Mouse (Mus musculus): ENCODE data around the gene Chst13. TPM values are rescaled to one million over a fixed set of nuclear protein-coding genes. Genes with fewer than 3 reads are reported as not detected.
A peak's percentile ranks its signal among the peaks of the same experiment; 100 is the strongest.

The Chst13 gene
- polyA plus RNA-seq, 1 experiment from 2014 or later: 0.33 TPM

- no peaks in the 10 kb centered on the region for H3K9me3 ChIP-seq
- no peak overlapping the region for H3K9ac ChIP-seq
- 70% methylated on average over 4 of the region's 4 CpGs for WGBS
- no peak overlapping the region for H3K4me3 ChIP-seq
- H3K27ac ChIP-seq: no peak overlapping the region
- no peaks in the 10 kb centered on the region for H3K36me3 ChIP-seq
- no peaks in the 10 kb centered on the region for H3K4me1 ChIP-seq
- ATAC-seq (ENCODE audit: low FRiP score, low read depth): no peak
- no peaks in the 10 kb centered on the region for H3K27me3 ChIP-seq
- H3K4me2 ChIP-seq (replicated peaks): no peak overlapping the region
These were observed 22.2 kb upstream of the Chst13 start for GRCm38 (mm10) chr6:90347183-90347582.

DNA sequence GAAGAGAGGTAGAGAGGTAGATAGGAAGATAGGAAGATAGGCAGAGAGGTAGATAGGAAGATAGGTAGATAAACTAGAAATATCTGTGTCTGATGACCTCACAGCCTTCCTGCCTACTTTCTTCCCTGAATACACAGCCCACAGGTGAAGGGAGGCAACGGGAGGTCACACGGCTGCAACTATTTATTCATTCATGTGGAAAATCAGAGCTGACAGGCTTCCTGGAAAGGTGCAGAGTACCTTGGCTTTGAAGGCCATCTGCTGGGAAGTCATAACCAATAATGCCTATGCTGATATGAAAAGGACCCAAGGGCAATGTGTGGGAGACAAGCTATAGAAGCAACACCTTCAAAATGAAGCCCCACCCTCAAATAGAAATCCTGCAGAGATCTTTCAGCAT lies 17.4 kb upstream of the Chst13 start:
- 78% methylated on average over 2 of the region's 2 CpGs for WGBS
- ATAC-seq (ENCODE audit: low FRiP score, low read depth): no peak
- no peaks in the 10 kb centered on the region for H3K4me1 ChIP-seq
- no peak overlapping the region for H3K9ac ChIP-seq
- H3K4me3 ChIP-seq: no peak overlapping the region
- no peaks in the 10 kb centered on the region for H3K27me3 ChIP-seq
- no peak overlapping the region for H3K27ac ChIP-seq
- no peaks in the 10 kb centered on the region for H3K9me3 ChIP-seq
- no peak overlapping the region for H3K4me2 ChIP-seq (replicated peaks)
- H3K36me3 ChIP-seq: no peaks in the 10 kb centered on the region

DNA sequence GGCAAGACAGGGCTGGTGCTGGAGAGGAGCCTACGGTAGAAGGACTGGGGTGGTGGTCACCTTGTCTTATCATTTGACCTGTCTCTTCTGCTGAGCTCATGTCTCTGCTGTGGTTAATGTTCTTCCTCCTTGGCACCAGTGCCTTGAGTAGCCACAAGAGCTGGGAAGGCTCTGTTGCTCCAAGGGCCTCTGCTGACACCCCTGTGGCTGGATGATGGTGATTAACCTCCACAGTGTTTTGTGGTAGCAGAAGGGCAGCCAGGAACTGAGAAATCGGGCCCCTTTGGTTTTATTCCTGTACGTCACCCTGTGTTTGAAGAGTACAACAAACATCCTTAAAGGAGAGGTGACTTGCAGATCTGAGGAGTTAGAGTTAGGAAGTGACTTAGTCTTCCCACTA lies 9.3 kb upstream of the Chst13 start:
- Histone ChIP-seq H3K9ac (no peak overlapping the region), H3K27me3 (no peaks in the 10 kb centered on the region), H3K4me2 (replicated peaks) (no peak overlapping the region), H3K36me3 (no peaks in the 10 kb centered on the region), H3K9me3 (no peaks in the 10 kb centered on the region), H3K4me1 (no peaks in the 10 kb centered on the region), H3K27ac (no peak overlapping the region), H3K4me3 (no peak overlapping the region)
- 85% methylated on average over 3 of the region's 3 CpGs for WGBS
- ATAC-seq (ENCODE audit: low FRiP score, low read depth): no peak

- WGBS: 83% methylated on average over 7 of the region's 7 CpGs
- Histone ChIP-seq H3K9ac (no peak within 1 kb of the TSS), H3K4me1 (no peaks in the 10 kb centered on the region), H3K4me3 (no peak within 1 kb of the TSS), H3K4me2 (replicated peaks) (no peak within 1 kb of the TSS), H3K27ac (no peak within 1 kb of the TSS), H3K27me3 (no peaks in the 10 kb centered on the region; the same call in 1 of the 2 replicates), H3K36me3 (no peaks in the 10 kb centered on the region), H3K9me3 (no peaks in the 10 kb centered on the region)
- no peak for ATAC-seq (ENCODE audit: low FRiP score, low read depth)
These were observed 7.8 kb upstream of the Chst13 start, which contains the start of gene Uroc1 for GRCm38 (mm10) chr6:90332561-90333425. TSS of gene Uroc1 (plus strand) at chr6:90333284.

- Histone ChIP-seq H3K27me3 (peaks cover 15% of the 10 kb centered on the region), H3K27ac (no peak overlapping the region), H3K9me3 (no peaks in the 10 kb centered on the region), H3K4me2 (replicated peaks) (no peak overlapping the region), H3K36me3 (no peaks in the 10 kb centered on the region), H3K9ac (no peak overlapping the region), H3K4me3 (no peak overlapping the region), H3K4me1 (peaks cover 2% of the 10 kb centered on the region)
- WGBS: 25% methylated on average over 1 of the region's 1 CpGs
- ATAC-seq (ENCODE audit: low FRiP score, low read depth): no peak
These were observed 5.0 kb upstream of the Chst13 start for GRCm38 (mm10) chr6:90329953-90330352.

GRCm38 (mm10) chr6:90327670-90328069 lies 2.7 kb upstream of the Chst13 start:
- H3K27ac ChIP-seq: no peak overlapping the region
- no peak overlapping the region for H3K4me3 ChIP-seq
- H3K9me3 ChIP-seq: no peaks in the 10 kb centered on the region
- H3K4me2 ChIP-seq (replicated peaks): no peak overlapping the region
- ATAC-seq (ENCODE audit: low FRiP score, low read depth): no peak
- H3K9ac ChIP-seq: no peak overlapping the region
- H3K4me1 ChIP-seq: peaks cover 5% of the 10 kb centered on the region
- peaks cover 26% of the 10 kb centered on the region for H3K27me3 ChIP-seq
- no peaks in the 10 kb centered on the region for H3K36me3 ChIP-seq
- whole genome bisulfite sequencing: 23% methylated on average over 6 of the region's 6 CpGs

DNA sequence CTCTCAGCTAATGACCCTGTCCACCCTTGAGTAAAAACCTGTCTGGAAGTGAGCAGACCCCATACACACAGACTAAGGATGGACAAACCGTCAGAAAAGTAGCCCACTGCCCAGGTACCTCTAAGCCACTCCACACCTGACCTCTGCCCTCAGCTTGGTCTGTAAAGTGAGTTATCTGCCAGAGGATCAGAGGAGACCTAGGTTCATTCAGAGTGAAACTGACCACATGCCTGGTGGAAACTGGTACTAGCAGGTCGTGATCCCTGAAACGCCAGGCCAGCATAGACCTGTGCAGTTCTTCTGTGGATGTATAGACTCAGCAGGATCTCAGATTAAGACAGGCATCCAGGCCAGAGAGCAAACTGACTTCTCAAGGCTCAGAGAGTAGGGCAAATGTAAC lies 522 bp downstream of the Chst13 start:
- H3K36me3 ChIP-seq: no peaks in the 10 kb centered on the region
- H3K27ac ChIP-seq: no peak overlapping the region
- H3K4me3 ChIP-seq: no peak overlapping the region
- H3K27me3 ChIP-seq: peaks cover 26% of the 10 kb centered on the region
- peak overlapping the region; percentile 59; the same call in 1 of the 2 replicates for H3K4me2 ChIP-seq (replicated peaks)
- no peak overlapping the region for H3K9ac ChIP-seq
- no peaks in the 10 kb centered on the region for H3K9me3 ChIP-seq
- no peak for ATAC-seq (ENCODE audit: low FRiP score, low read depth)
- WGBS: 63% methylated on average over 3 of the region's 3 CpGs
- peaks cover 5% of the 10 kb centered on the region for H3K4me1 ChIP-seq

DNA sequence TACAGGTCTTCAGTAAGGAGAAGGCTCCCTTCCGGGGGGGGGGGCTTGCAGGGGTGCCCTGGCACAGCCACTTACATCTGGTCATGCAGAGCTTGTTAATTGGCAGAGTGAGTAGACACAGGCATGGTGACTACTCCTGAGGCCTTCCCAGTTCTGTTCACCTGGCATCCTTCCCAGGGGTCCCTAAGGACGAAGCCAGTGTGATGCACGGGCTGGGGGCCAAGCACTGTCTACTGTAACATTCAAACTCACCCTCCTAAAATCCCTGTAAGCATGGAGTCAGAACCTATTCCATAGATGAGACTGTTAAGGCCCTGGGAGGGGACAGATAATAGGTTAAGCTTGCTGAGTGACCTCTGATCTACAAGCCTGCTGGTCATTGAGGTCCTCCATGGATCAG lies 959 bp downstream of the Chst13 start:
- Histone ChIP-seq H3K4me3 (no peak overlapping the region), H3K4me1 (peaks cover 5% of the 10 kb centered on the region), H3K36me3 (no peaks in the 10 kb centered on the region), H3K27me3 (peaks cover 26% of the 10 kb centered on the region), H3K9me3 (no peaks in the 10 kb centered on the region), H3K9ac (no peak overlapping the region), H3K27ac (no peak overlapping the region), H3K4me2 (replicated peaks) (no peak overlapping the region)
- 63% methylated on average over 3 of the region's 3 CpGs for WGBS
- ATAC-seq (ENCODE audit: low FRiP score, low read depth): no peak

- Histone ChIP-seq H3K4me2 (replicated peaks) (no peak overlapping the region), H3K27me3 (peaks cover 22% of the 10 kb centered on the region), H3K4me1 (peaks cover 5% of the 10 kb centered on the region), H3K9me3 (no peaks in the 10 kb centered on the region), H3K4me3 (no peak overlapping the region), H3K27ac (no peak overlapping the region), H3K36me3 (no peaks in the 10 kb centered on the region), H3K9ac (no peak overlapping the region)
- 46% methylated on average over 4 of the region's 4 CpGs for WGBS
- no peak for ATAC-seq (ENCODE audit: low FRiP score, low read depth)
These were observed 3.2 kb downstream of the Chst13 start for GRCm38 (mm10) chr6:90321811-90322210.

GRCm38 (mm10) chr6:90320429-90320828 lies 4.6 kb downstream of the Chst13 start:
- peaks cover 15% of the 10 kb centered on the region for H3K27me3 ChIP-seq
- H3K4me1 ChIP-seq: peaks cover 5% of the 10 kb centered on the region
- no peak overlapping the region for H3K4me3 ChIP-seq
- no peaks in the 10 kb centered on the region for H3K9me3 ChIP-seq
- H3K27ac ChIP-seq: no peak overlapping the region
- no peaks in the 10 kb centered on the region for H3K36me3 ChIP-seq
- no peak overlapping the region for H3K4me2 ChIP-seq (replicated peaks)
- H3K9ac ChIP-seq: no peak overlapping the region
- WGBS: 78% methylated on average over 5 of the region's 5 CpGs
- no peak for ATAC-seq (ENCODE audit: low FRiP score, low read depth)

- no peak for ATAC-seq (ENCODE audit: low FRiP score, low read depth)
- 75% methylated on average over 7 of the region's 7 CpGs for WGBS
- H3K4me1 ChIP-seq: no peaks in the 10 kb centered on the region
These were observed 5.4 kb downstream of the Chst13 start for GRCm38 (mm10) chr6:90319475-90320191.

DNA sequence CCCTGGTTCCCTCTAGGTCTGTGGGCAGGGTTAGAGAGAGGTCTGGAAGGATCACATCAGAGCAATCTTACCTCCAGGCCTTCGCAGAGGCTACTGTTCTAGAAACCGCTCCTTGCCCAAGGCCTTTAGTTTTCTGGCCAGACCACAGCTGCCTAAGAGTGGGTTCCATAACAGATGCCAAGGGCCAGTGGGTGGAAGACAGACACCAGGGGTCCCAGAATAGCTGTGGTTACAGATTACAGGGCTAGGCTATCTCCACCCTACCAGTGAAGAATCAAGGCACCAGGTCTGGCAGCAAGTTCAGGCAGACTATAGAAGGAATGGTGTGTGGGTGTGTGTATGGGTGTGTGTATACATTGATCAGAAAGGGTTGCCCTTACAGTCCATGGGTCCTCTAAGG lies 6.0 kb downstream of the Chst13 start:
- no peak overlapping the region for H3K4me2 ChIP-seq (replicated peaks)
- no peaks in the 10 kb centered on the region for H3K36me3 ChIP-seq
- WGBS: 91% methylated on average over 2 of the region's 2 CpGs
- no peak overlapping the region for H3K9ac ChIP-seq
- H3K27ac ChIP-seq: no peak overlapping the region
- peaks cover 3% of the 10 kb centered on the region; the same call in 1 of the 2 replicates for H3K27me3 ChIP-seq
- no peak for ATAC-seq (ENCODE audit: low FRiP score, low read depth)
- H3K9me3 ChIP-seq: no peaks in the 10 kb centered on the region
- H3K4me1 ChIP-seq: no peaks in the 10 kb centered on the region
- no peak overlapping the region for H3K4me3 ChIP-seq

More at GRCm38 (mm10) chr6:90319475-90320191, 5.4 kb downstream of the Chst13 start:
- H3K36me3 ChIP-seq: no peaks in the 10 kb centered on the region
- no peak overlapping the region for H3K9ac ChIP-seq
- no peak overlapping the region for H3K27ac ChIP-seq
- no peaks in the 10 kb centered on the region for H3K9me3 ChIP-seq
- H3K4me2 ChIP-seq (replicated peaks): no peak overlapping the region
- H3K27me3 ChIP-seq: peaks cover 8% of the 10 kb centered on the region; the same call in 1 of the 2 replicates
- no peak overlapping the region for H3K4me3 ChIP-seq
